Mouse (Mus musculus) ZHBTc4 (cell line): ENCODE measurements around the gene Kcnt2.

Experiments
- DNase-seq: peaks from one replicate; pipeline ENCODE4 v3.0.0-alpha.2; 2011; ENCODE audit warnings: low read depth, low spot score

The Kcnt2 gene

GRCm38 (mm10) chr1:140373532-140373931 lies 127.6 kb downstream of the Kcnt2 start:
- DNase-seq = no peak

- no peak for DNase-seq
Observed at GRCm38 (mm10) chr1:140378791-140379190, 132.8 kb downstream of the Kcnt2 start.

GRCm38 (mm10) chr1:140379526-140379925 lies 133.6 kb downstream of the Kcnt2 start:
- DNase-seq = no peak

- DNase-seq = no peak
Observed at GRCm38 (mm10) chr1:140381093-140381492, 135.1 kb downstream of the Kcnt2 start.

GRCm38 (mm10) chr1:140390301-140390700 lies 144.3 kb downstream of the Kcnt2 start:
- DNase-seq = no peak

GRCm38 (mm10) chr1:140397756-140398155 lies 151.8 kb downstream of the Kcnt2 start:
- DNase-seq = no peak

GRCm38 (mm10) chr1:140406631-140407288 lies 160.8 kb downstream of the Kcnt2 start:
- no peak for DNase-seq

GRCm38 (mm10) chr1:140415761-140416160 lies 169.8 kb downstream of the Kcnt2 start:
- DNase-seq = no peak

- no peak for DNase-seq
Observed at GRCm38 (mm10) chr1:140422954-140423353, 177.0 kb downstream of the Kcnt2 start.

- peak; percentile 94 for DNase-seq
Observed at GRCm38 (mm10) chr1:140429284-140429850, 183.4 kb downstream of the Kcnt2 start.

GRCm38 (mm10) chr1:140432039-140432438 lies 186.1 kb downstream of the Kcnt2 start:
- no peak for DNase-seq

GRCm38 (mm10) chr1:140434791-140435190 lies 188.8 kb downstream of the Kcnt2 start:
- peak; percentile 15 for DNase-seq

- no peak for DNase-seq
Observed at GRCm38 (mm10) chr1:140438176-140438575, 192.2 kb downstream of the Kcnt2 start.

GRCm38 (mm10) chr1:140443904-140444303 lies 197.9 kb downstream of the Kcnt2 start:
- no peak for DNase-seq

GRCm38 (mm10) chr1:140444394-140444793 lies 198.4 kb downstream of the Kcnt2 start:
- no peak for DNase-seq

GRCm38 (mm10) chr1:140451461-140451860 lies 205.5 kb downstream of the Kcnt2 start:
- no peak for DNase-seq

- no peak for DNase-seq
Observed at GRCm38 (mm10) chr1:140451924-140452323, 206.0 kb downstream of the Kcnt2 start.

- no peak for DNase-seq
Observed at GRCm38 (mm10) chr1:140455903-140456302, 209.9 kb downstream of the Kcnt2 start.

GRCm38 (mm10) chr1:140456873-140457272 lies 210.9 kb downstream of the Kcnt2 start:
- DNase-seq = no peak

- DNase-seq = no peak
Observed at GRCm38 (mm10) chr1:140468315-140468714, 222.4 kb downstream of the Kcnt2 start.

- no peak for DNase-seq
Observed at GRCm38 (mm10) chr1:140469586-140469985, 223.6 kb downstream of the Kcnt2 start.

- DNase-seq = no peak
Observed at GRCm38 (mm10) chr1:140476921-140477320, 231.0 kb downstream of the Kcnt2 start.

- peak; percentile 47 for DNase-seq
Observed at GRCm38 (mm10) chr1:140484016-140484415, 238.1 kb downstream of the Kcnt2 start.
